Mouse (Mus musculus) intestine, embryonic 16.5 days (tissue): Measurements from ENCODE around the gene Uevld. TPM values are rescaled to one million over a fixed set of nuclear protein-coding genes. Genes with fewer than 3 reads are reported as not detected.

Experiments
- ATAC-seq: fragments of 200-750 bp; cut with Nextera tagmentation; 2 replicates; pipeline ENCODE4 v1.8.0; 2017; ENCODE audit warnings: moderate TSS enrichment, moderate library complexity
- H3K27ac ChIP-seq: fragments of 300-500 bp; sonication (generic); 2 replicates; pipeline ENCODE4 v1.5.1; 2014; ENCODE audit warnings: mild to moderate bottlenecking, low read length
- H3K27me3 ChIP-seq: fragments of 300-500 bp; sonication (generic); replicated peaks from 2 replicates; pipeline ENCODE4 v1.6.1; 2014; ENCODE audit warnings: low read length, control low read depth, mixed read lengths; ENCODE audit not compliant: control insufficient read depth, insufficient read depth
- H3K36me3 ChIP-seq: fragments of 300-500 bp; sonication (generic); 2 replicates; pipeline ENCODE4 v1.6.1; 2014; ENCODE audit warnings: low read length, control low read depth; ENCODE audit not compliant: control insufficient read depth, insufficient read depth
- H3K4me1 ChIP-seq: fragments of 300-500 bp; sonication (generic); 2 replicates; pipeline ENCODE4 v1.6.1; 2014; ENCODE audit warnings: low read length, control low read depth, mixed read lengths; ENCODE audit not compliant: control insufficient read depth, insufficient read depth
- H3K4me2 ChIP-seq: fragments of 300-500 bp; sonication (generic); 2 replicates; pipeline ENCODE4 v1.6.1; 2014; ENCODE audit warnings: low read depth, low read length, control low read depth
- H3K4me3 ChIP-seq: fragments of 300-500 bp; sonication (generic); 2 replicates; pipeline ENCODE4 v1.5.1; 2014; ENCODE audit warnings: mild to moderate bottlenecking, low read length
- H3K9ac ChIP-seq: fragments of 300-500 bp; sonication (generic); 2 replicates; pipeline ENCODE4 v1.6.1; 2014; ENCODE audit warnings: low read depth, low read length
- H3K9me3 ChIP-seq: fragments of 300-500 bp; sonication (generic); 2 replicates; pipeline ENCODE4 v1.6.1; 2016; ENCODE audit warnings: low read length, control low read depth; ENCODE audit not compliant: control insufficient read depth
- WGBS: fragments of 180-500 bp; shearing (Covaris S2); extraction: QIAGEN DNeasy Blood & Tissue Kit; methylation state at CpG from one replicate; pipeline ENCODE4 v1.1.7; 2014; 5-methylcytosine and 5-hydroxymethylcytosine counted together
- polyA plus RNA-seq: library from polyadenylated mRNA; unstranded; fragments of >200 nt; fragmentation: Nextera tagmentation; extraction: Ambion mirVana; gene quantifications from 2 replicates; pipeline ENCODE4 v1.2.1, GENCODE M21; 2015

Gene Uevld
- polyA plus RNA-seq, result 10.0 and 10.1 TPM in 2 replicates

DNA sequence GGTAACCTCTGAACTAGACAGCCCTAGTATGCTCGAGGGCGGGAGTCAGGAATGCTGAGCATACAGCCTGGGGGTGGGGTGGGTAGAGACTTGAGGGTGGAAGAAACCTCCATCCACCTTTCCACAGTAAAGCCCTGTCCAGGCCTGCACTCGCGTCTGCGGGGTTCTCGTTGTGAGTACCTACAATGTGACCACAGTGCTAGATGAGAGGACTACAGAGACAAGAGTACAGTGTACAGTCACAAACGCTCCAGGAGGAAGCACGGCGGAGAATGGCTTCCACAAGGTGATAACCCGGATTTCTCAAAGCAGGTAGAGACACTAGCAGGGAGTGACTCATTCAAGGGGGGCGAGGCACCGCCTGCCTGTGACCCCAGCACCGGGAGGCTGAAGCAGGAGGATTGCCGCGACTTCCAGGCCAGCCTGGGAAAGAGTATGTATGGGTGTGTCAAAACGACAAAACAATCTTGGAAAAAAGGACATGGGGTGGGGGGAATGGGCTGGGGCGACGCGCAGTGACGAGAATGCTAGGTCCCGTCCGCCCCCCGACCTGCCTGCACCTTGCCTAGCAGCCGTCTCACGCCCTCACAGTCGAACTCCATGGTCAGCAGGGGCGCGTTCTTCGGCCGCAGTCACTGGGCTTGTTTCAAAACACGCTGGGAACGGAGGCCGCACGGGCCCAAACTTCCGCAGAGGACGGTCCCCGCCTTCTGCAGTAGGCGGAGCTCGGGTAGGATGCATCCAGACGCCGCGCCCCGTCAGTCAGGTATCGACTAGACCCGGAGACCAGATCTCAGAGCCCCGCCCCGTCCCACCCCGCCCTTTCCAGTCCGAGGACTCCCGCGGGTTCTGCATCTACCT lies at the start of gene Uevld:
Gene Uevld (minus strand): TSS at position 697 of the 861 bp plus-strand sequence.
- peak; percentile 95 for ATAC-seq
- WGBS, result under 1% methylated on average over 51 of the region's 51 CpGs
- Histone ChIP-seq H3K27ac (peak within 1 kb of the TSS; percentile 54), H3K36me3 (0 out of 2 replicates have a peak, but pooled peaks cover 3% of the 10 kb centered on the region), H3K9me3 (no peaks in the 10 kb centered on the region), H3K4me1 (peaks cover 15% of the 10 kb centered on the region), H3K4me3 (peak within 1 kb of the TSS; percentile 83), H3K27me3 (peaks cover 3% of the 10 kb centered on the region; the same call in 1 of the 2 replicates), H3K9ac (peak within 1 kb of the TSS; percentile 90), H3K4me2 (peak within 1 kb of the TSS; percentile 77)

DNA sequence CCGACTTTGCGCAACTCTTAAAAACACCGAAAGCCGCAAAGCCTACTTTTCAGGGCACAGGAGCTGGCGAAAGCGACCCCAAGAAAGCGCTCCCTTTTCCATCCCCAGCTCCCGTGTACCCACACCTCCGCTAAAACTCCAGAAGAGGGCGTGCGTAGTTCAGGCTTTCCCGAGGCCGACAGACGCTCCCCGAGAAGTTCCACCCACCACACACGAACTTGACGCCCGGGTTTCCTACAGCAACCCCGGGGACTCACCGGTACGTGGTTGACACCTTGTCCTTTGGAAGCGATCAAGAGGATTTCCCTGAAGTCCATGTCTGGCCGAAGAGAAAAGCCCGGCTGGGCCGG lies 49.5 kb upstream of the Uevld start:
- H3K9ac ChIP-seq, result peak overlapping the region; percentile 85
- H3K9me3 ChIP-seq, result no peaks in the 10 kb centered on the region
- 1% methylated on average over 25 of the region's 25 CpGs for WGBS
- peak; percentile 81 for ATAC-seq
- no peaks in the 10 kb centered on the region for H3K27me3 ChIP-seq
- H3K27ac ChIP-seq, result peak overlapping the region; percentile 97
- H3K4me3 ChIP-seq, result peak overlapping the region; percentile 82
- peak overlapping the region; percentile 83 for H3K4me2 ChIP-seq
- no peaks in the 10 kb centered on the region for H3K36me3 ChIP-seq
- peaks cover 29% of the 10 kb centered on the region for H3K4me1 ChIP-seq

DNA sequence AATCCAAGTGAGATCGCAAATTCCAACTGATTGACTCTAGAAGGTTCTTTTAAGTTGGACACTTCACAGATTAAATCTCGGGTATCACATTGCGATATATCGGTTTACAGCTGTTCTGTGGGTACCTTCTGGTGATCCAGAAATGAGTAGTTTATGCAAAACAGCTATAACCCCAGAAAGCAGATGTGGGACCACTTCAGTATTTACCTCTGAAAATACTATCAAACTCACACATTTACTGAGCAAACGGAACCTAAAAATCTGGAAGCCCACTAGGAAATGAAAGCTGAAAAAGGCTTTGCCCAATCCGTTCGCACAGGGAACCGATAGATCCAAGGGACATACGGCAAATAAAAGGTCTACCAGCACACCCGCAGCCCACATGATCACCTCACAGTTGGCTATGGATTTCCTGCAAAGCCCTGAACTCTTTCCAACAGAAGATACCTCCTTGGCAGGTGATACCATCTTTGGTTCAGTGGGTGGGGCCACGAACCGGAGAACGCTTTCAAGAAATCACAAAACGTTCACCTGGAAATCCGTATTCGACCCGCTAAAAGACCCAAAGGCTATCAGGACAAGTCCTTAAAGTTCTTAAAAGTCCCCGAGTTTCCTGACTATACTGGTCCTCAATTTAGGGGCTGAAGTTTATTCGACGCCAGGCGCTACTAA lies 48.9 kb upstream of the Uevld start:
- 15% methylated on average over 21 of the region's 21 CpGs for WGBS
- Histone ChIP-seq H3K27ac (peak overlapping the region; percentile 97), H3K4me1 (peaks cover 32% of the 10 kb centered on the region), H3K4me3 (peak overlapping the region; percentile 82), H3K27me3 (no peaks in the 10 kb centered on the region), H3K9ac (peak overlapping the region; percentile 85), H3K4me2 (peak overlapping the region; percentile 83), H3K9me3 (no peaks in the 10 kb centered on the region), H3K36me3 (no peaks in the 10 kb centered on the region)
- no peak for ATAC-seq

DNA sequence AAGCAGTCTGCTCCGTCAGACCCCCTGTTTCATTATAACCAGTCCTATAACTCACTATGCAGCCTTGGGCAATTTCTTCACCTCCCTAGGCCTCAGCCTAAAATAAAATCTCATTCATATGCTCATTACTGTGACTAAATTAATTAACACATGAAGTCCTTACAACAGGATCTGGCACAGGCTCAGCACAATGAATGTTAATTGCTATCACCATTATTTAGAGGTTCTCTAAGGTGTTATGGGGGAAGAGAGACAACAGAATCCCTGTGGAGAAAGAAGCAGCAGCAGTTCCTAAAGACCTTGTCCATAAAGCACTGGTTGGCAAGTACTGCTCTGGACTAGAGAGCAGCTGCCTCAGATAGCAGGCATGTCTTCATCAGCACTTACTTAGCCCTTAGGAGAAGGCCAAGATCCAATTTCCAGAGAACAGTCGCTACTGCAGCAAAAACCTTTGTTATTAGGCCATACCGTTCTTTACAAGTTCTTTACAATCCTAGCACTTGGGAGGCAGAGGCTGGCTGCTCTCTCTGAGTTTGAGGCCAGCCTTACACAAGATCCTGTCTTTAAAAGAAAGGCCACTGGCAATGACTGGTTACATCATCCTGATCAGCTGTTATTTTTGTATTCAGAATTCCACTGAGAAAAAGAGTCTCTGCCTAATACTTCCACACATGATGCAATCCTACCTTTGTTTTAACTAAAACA lies 45.2 kb upstream of the Uevld start:
- peaks cover 49% of the 10 kb centered on the region for H3K4me1 ChIP-seq
- H3K4me2 ChIP-seq, result no peak overlapping the region
- 60% methylated on average over 3 of the region's 3 CpGs for WGBS
- H3K36me3 ChIP-seq, result peaks cover 1% of the 10 kb centered on the region; the same call in 1 of the 2 replicates
- no peaks in the 10 kb centered on the region for H3K27me3 ChIP-seq
- no peak overlapping the region for H3K4me3 ChIP-seq
- H3K27ac ChIP-seq, result no peak overlapping the region; the same call in 1 of the 2 replicates
- H3K9ac ChIP-seq, result no peak overlapping the region
- no peak for ATAC-seq
- H3K9me3 ChIP-seq, result no peaks in the 10 kb centered on the region

DNA sequence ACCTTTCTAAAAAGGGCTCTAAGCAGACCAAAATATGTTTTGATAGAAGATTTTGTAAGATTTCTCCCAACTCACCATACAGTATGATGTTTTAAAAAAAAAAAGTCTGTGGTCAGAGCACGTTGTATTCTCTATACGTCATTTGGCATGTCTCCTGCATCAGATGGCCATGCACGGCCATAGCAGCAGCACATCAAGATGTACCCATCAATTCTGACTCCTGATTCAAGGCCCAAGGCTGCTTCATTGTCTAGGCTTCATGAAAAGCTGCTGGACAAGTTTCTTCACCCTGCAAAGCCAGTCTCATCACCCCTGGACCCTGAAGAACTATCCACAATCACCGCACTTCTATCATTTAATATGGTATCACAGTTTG lies 43.6 kb upstream of the Uevld start:
- Histone ChIP-seq H3K4me2 (no peak overlapping the region), H3K4me3 (no peak overlapping the region), H3K9me3 (no peaks in the 10 kb centered on the region), H3K27me3 (no peaks in the 10 kb centered on the region), H3K36me3 (peaks cover 10% of the 10 kb centered on the region), H3K9ac (no peak overlapping the region), H3K4me1 (peaks cover 46% of the 10 kb centered on the region), H3K27ac (no peak overlapping the region)
- 59% methylated on average over 4 of the region's 4 CpGs for WGBS
- ATAC-seq, result no peak

GRCm38 (mm10) chr7:47001125-47001899 lies 43.0 kb upstream of the Uevld start:
- Histone ChIP-seq H3K27ac (no peak overlapping the region), H3K9me3 (no peaks in the 10 kb centered on the region), H3K4me3 (no peak overlapping the region), H3K4me2 (no peak overlapping the region), H3K4me1 (peaks cover 46% of the 10 kb centered on the region), H3K36me3 (peaks cover 12% of the 10 kb centered on the region), H3K9ac (no peak overlapping the region), H3K27me3 (no peaks in the 10 kb centered on the region)
- no peak for ATAC-seq
- WGBS, result 44% methylated on average over 5 of the region's 5 CpGs

DNA sequence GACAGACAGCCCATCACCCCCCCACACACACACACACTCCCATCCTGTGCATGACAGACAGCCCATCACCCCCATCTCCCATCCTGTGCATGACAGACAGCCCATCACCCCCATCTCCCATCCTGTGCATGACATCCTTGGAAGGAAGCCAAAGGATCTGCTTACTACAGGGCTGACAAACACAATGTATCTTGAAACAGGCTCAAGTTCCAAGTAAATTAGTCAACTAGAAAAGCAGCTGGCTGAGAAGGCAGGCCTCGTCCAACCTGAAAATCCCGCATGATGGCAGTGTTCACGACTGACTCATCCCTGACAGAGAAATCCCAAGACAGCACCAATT lies 42.3 kb upstream of the Uevld start:
- WGBS, result 22% methylated on average over 3 of the region's 3 CpGs
- Histone ChIP-seq H3K27ac (0 out of 2 replicates have a peak overlapping the region, but pooled peaks have one; percentile 16), H3K4me3 (no peak overlapping the region), H3K27me3 (no peaks in the 10 kb centered on the region), H3K9ac (no peak overlapping the region), H3K4me1 (peaks cover 44% of the 10 kb centered on the region), H3K9me3 (no peaks in the 10 kb centered on the region), H3K36me3 (peaks cover 12% of the 10 kb centered on the region), H3K4me2 (no peak overlapping the region)
- peak; percentile 56 for ATAC-seq

DNA sequence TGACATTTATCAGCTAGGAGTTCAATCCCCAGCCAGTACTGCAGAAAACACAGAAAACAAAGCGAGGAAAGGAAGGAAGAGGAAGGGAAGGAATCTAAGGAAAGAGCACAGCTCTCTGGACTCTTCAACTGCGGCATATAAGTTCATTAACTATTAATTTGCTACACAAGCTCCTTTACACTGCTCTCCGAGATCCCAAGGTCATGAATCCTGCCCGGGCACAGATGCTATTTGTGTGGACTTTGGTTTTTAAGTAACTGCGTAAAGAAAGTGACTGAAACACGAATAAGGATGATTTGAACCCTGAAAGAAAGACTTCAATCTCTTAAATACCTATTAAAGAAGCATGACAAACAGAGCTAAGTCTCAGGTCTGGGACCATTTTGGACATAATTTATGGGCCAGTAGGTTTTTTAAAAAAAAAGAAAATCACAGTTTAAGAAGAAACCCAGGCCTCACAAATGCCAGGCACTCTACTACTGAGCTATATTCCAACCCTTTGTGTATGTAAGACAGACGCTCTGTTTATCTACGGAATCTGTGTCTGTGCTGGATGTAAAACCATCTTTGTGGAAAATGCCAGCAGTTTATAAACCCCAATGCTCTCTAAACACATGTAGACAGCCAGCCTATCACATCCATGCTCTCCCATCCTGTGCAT lies 41.8 kb upstream of the Uevld start:
- Histone ChIP-seq H3K9me3 (no peaks in the 10 kb centered on the region), H3K4me3 (no peak overlapping the region), H3K4me1 (peaks cover 39% of the 10 kb centered on the region), H3K27ac (peak overlapping the region; percentile 33), H3K4me2 (no peak overlapping the region), H3K27me3 (no peaks in the 10 kb centered on the region), H3K36me3 (peaks cover 12% of the 10 kb centered on the region), H3K9ac (no peak overlapping the region)
- 41% methylated on average over 8 of the region's 8 CpGs for WGBS
- peak; percentile 38; the same call in 1 of the 2 replicates for ATAC-seq
